In the genomic region with DNA sequence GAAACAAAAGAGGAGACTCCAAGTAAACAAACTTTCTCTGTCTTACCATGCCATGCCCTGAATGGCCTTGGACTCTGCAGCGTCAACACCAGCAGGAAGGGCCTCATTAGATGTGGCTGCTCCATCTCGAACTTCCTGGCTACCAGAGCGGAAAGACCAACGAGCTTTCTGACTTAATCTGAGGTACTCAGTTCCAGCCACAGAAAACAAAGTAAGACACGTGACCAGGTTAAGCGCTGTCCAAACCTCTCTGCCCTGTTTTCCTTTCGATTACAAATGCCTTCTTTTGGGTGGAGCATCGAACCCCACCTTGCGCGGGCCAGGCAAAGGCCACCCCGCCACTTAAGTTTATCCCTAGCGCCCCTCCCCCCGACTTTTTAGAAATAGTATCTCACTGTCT, we compare ENCODE assay signal across 7 mouse cellular contexts. TPM values are rescaled to one million over a fixed set of nuclear protein-coding genes. Genes with fewer than 3 reads are reported as not detected.
DNase-seq lines count a peak whose midpoint lies in the region; ATAC-seq and TF ChIP-seq lines count a peak whose summit lies in the region.

No protein-coding gene starts in this region.

- H3K4me1 ChIP-seq in brown adipose tissue, adult 24 weeks (ENCODE audit: control insufficient read depth, insufficient read depth, insufficient read length, low read length), result no peaks in the 10 kb centered on the region
- H3K4me1 ChIP-seq in intestine, postnatal 0 days (replicated peaks; ENCODE audit: control insufficient read depth, insufficient read depth, low read length), result no peaks in the 10 kb centered on the region
- no peaks in the 10 kb centered on the region for H3K4me1 ChIP-seq in lung, embryonic 14.5 days (ENCODE audit: insufficient read depth)

- peak overlapping the region; percentile 49 for H3K4me2 ChIP-seq in intestine, postnatal 0 days (replicated peaks; ENCODE audit: low read depth)
- H3K4me2 ChIP-seq in lung, embryonic 14.5 days, result peak overlapping the region; percentile 51

- no peaks in the 10 kb centered on the region for H3K36me3 ChIP-seq in intestine, postnatal 0 days (ENCODE audit: control insufficient read depth, insufficient read depth)
- H3K36me3 ChIP-seq in lung, embryonic 14.5 days (ENCODE audit: insufficient read depth), result no peaks in the 10 kb centered on the region
- no peaks in the 10 kb centered on the region for H3K36me3 ChIP-seq in splenic B cell, adult 2 months (ENCODE audit: control insufficient read depth, insufficient read depth, low read length, poor library complexity, severe bottlenecking)

- H3K27ac ChIP-seq in brown adipose tissue, adult 24 weeks (replicated peaks; ENCODE audit: low read depth, low read length), result peak overlapping the region; percentile 75
- no peak overlapping the region for H3K27ac ChIP-seq in intestine, postnatal 0 days (ENCODE audit: low read depth, low read length)
- peak overlapping the region; percentile 15; the same call in 1 of the 2 replicates for H3K27ac ChIP-seq in lung, embryonic 14.5 days (ENCODE audit: low read depth)

- TF ChIP-seq CTCF in intestine, postnatal 0 days (IDR thresholded peaks at IDR 0.05; ENCODE audit: low read depth), result no peak
- TF ChIP-seq CTCF in lung, embryonic 14.5 days (IDR thresholded peaks at IDR 0.05; ENCODE audit: low read depth), result no peak

- H3K9ac ChIP-seq in intestine, postnatal 0 days (ENCODE audit: low read depth, low read length), result no peak overlapping the region
- no peak overlapping the region; the same call in 1 of the 2 replicates for H3K9ac ChIP-seq in lung, embryonic 14.5 days

- intact Hi-C loops in left cerebral cortex, postnatal 4 days (cut with DNase I), result no loop called here

- H3K27me3 ChIP-seq in intestine, postnatal 0 days (replicated peaks; ENCODE audit: control insufficient read depth, insufficient read depth, low read length), result no peaks in the 10 kb centered on the region
- H3K27me3 ChIP-seq in lung, embryonic 14.5 days (ENCODE audit: insufficient read depth, low read length), result no peaks in the 10 kb centered on the region
- H3K27me3 ChIP-seq in splenic B cell, adult 2 months (ENCODE audit: control insufficient read depth, insufficient read depth, low read length, poor library complexity, severe bottlenecking), result no peaks in the 10 kb centered on the region

- no peaks in the 10 kb centered on the region for H3K9me3 ChIP-seq in intestine, postnatal 0 days (ENCODE audit: control insufficient read depth)
- H3K9me3 ChIP-seq in lung, embryonic 14.5 days (ENCODE audit: low read depth, low read length), result no peaks in the 10 kb centered on the region

- 14% methylated on average over 13 of the region's 13 CpGs for WGBS in intestine, postnatal 0 days
- WGBS in lung, embryonic 14.5 days, result 13% methylated on average over 13 of the region's 13 CpGs

- ATAC-seq in intestine, postnatal 0 days, result peak; percentile 35; the same call in 1 of the 2 replicates
- peak; percentile 62; the same call in 1 of the 2 replicates for ATAC-seq in lung, embryonic 14.5 days (ENCODE audit: insufficient read depth)

- peak; percentile 97 for DNase-seq in heart, adult 11 months
- peak; percentile 62 for DNase-seq in lung, embryonic 14.5 days
- peak; percentile 29 for DNase-seq in splenic B cell, adult 2 months (ENCODE audit: low read depth, low spot score)
- no peak for DNase-seq in left cerebral cortex, postnatal 4 days
- no peak for DNase-seq in cerebellum, postnatal 14 days

- peak overlapping the region; percentile 41 for H3K4me3 ChIP-seq in brown adipose tissue, adult 24 weeks (ENCODE audit: insufficient read depth, low read depth, low read length)
- H3K4me3 ChIP-seq in intestine, postnatal 0 days (ENCODE audit: low read depth, low read length), result peak overlapping the region; percentile 7; the same call in 1 of the 2 replicates
- peak overlapping the region; percentile 10; the same call in 1 of the 2 replicates for H3K4me3 ChIP-seq in lung, embryonic 14.5 days (ENCODE audit: low read depth, low read length)

RNA-seq across cellular contexts. Expression of gene Fnbp1l, which starts 10.1 kb away (rescaled TPM):
- polyA plus RNA-seq in brown adipose tissue, adult 24 weeks (2012; ENCODE audit: insufficient read depth, insufficient read length, missing spikeins), result 9.3 and 10.3 TPM in 2 replicates
- 19.8 and 20.0 TPM in 2 replicates for polyA plus RNA-seq in intestine, postnatal 0 days (2015; fragmentation: Nextera tagmentation; extraction: Ambion mirVana)
- polyA plus RNA-seq in lung, embryonic 14.5 days (2014; fragmentation: Nextera tagmentation; extraction: Ambion mirVana), result 51.9 and 56.3 TPM in 2 replicates
- 100 to 1,000 TPM; 474 to 513 TPM for total RNA-seq in left cerebral cortex, postnatal 4 days (2021)

Comparison
In these comparisons a context has a peak if more than half of its experiments do, and no peak if none do; other contexts are left out.
1. DNase-seq: peak in heart, adult 11 months (single experiment), lung, embryonic 14.5 days (single experiment) and splenic B cell, adult 2 months (single experiment); none in left cerebral cortex, postnatal 4 days (single experiment) and cerebellum, postnatal 14 days (0 of 2).
2. Peak in every context shown above with its lines, with median percentiles within 50 percentile points of each other: H3K4me3 ChIP-seq.